Mouse (Mus musculus) MEL (cell line): ENCODE data around the gene Lnx1. TPM values are rescaled to one million over a fixed set of nuclear protein-coding genes. Genes with fewer than 3 reads are reported as not detected.

Source experiments
- DNase-seq: peaks from one replicate; pipeline ENCODE4 v3.0.0; 2011; ENCODE audit warnings: low read depth, low spot score
- H3K27ac ChIP-seq: 2 replicates; pipeline ENCODE4 v1.5.1; 2012; ENCODE audit warnings: low read depth, mild to moderate bottlenecking, control low read depth, low read length, moderate library complexity; ENCODE audit not compliant: control insufficient read depth
- H3K27me3 ChIP-seq, 2 experiments: fragments of 150-350 bp in 1 of 2; sonication (generic) in 1 of 2; 2 replicates each; pipeline ENCODE4 v1.6.1; 2012; ENCODE audit warnings: low read length in 2 of 2, mild to moderate bottlenecking in 2 of 2, improper control_type of control experiment in 1 of 2, moderate library complexity in 1 of 2; ENCODE audit not compliant: insufficient read depth in 2 of 2, control insufficient read depth in 1 of 2
- H3K36me3 ChIP-seq, 2 experiments: 2 replicates each; pipeline ENCODE4 v1.6.1; 2012 to 2014; ENCODE audit warnings: low read length in 2 of 2, improper control_type of control experiment in 1 of 2, inconsistent platforms in 1 of 2, mild to moderate bottlenecking in 1 of 2; ENCODE audit not compliant: insufficient read depth in 2 of 2, control insufficient read depth in 1 of 2
- H3K4me1 ChIP-seq, 2 experiments: fragments of 150-350 bp in 1 of 2; sonication (generic) in 1 of 2; 2 replicates each; pipeline ENCODE4 v1.6.1; 2012; ENCODE audit warnings: low read length in 2 of 2, improper control_type of control experiment in 1 of 2, mild to moderate bottlenecking in 1 of 2; ENCODE audit not compliant: insufficient read depth in 2 of 2, control insufficient read depth in 1 of 2
- H3K4me3 ChIP-seq, 2 experiments: fragments of 150-350 bp in 1 of 2; sonication (generic) in 1 of 2; 2 replicates each; pipeline ENCODE4 v1.5.1; 2012; ENCODE audit warnings: low read depth in 2 of 2, low read length in 2 of 2, mild to moderate bottlenecking in 2 of 2, moderate library complexity in 2 of 2, control low read depth in 1 of 2, improper control_type of control experiment in 1 of 2; ENCODE audit not compliant: control insufficient read depth in 1 of 2, insufficient read depth in 1 of 2
- H3K79me2 ChIP-seq: 2 replicates; pipeline ENCODE4 v1.6.1; 2012; ENCODE audit warnings: mild to moderate bottlenecking, low read length, moderate library complexity; ENCODE audit not compliant: control insufficient read depth, poor library complexity, insufficient read depth
- H3K9ac ChIP-seq: 2 replicates; pipeline ENCODE4 v1.6.1; 2012; ENCODE audit warnings: low read depth, mild to moderate bottlenecking, control low read depth, low read length, moderate library complexity; ENCODE audit not compliant: control insufficient read depth, poor library complexity, severe bottlenecking
- H3K9me3 ChIP-seq: fragments of 150-350 bp; sonication (generic); replicated peaks from 2 replicates; pipeline ENCODE4 v1.6.1; 2012; ENCODE audit warnings: mild to moderate bottlenecking, low read length, improper control_type of control experiment, moderate library complexity; ENCODE audit not compliant: insufficient read depth
- BHLHE40 ChIP-seq: IDR thresholded peaks from 2 replicates; pipeline ENCODE4 v1.6.1; 2012; ENCODE audit warnings: low read depth, mild to moderate bottlenecking, inconsistent platforms, low read length, improper control_type of control experiment, borderline replicate concordance
- CHD2 ChIP-seq: IDR thresholded peaks from 2 replicates; pipeline ENCODE4 v1.6.1; 2011; ENCODE audit warnings: low read length, improper control_type of control experiment
- E2F4 ChIP-seq: IDR thresholded peaks from 2 replicates; pipeline ENCODE4 v1.6.1; 2011; ENCODE audit warnings: low read depth, low read length, improper control_type of control experiment, borderline replicate concordance
- ELF1 ChIP-seq: IDR thresholded peaks from 2 replicates; pipeline ENCODE4 v1.6.1; 2014; ENCODE audit warnings: low read depth, mild to moderate bottlenecking, inconsistent platforms, low read length, improper control_type of control experiment, moderate library complexity
- GABPA ChIP-seq: IDR thresholded peaks from 2 replicates; pipeline ENCODE4 v1.6.1; 2012; ENCODE audit warnings: low read depth, mild to moderate bottlenecking, inconsistent platforms, low read length, improper control_type of control experiment, moderate library complexity
- HCFC1 ChIP-seq: IDR thresholded peaks from 2 replicates; pipeline ENCODE4 v1.6.1; 2012; ENCODE audit warnings: low read depth, mild to moderate bottlenecking, inconsistent platforms, low read length, improper control_type of control experiment, moderate library complexity
- KAT2A ChIP-seq: conservative IDR thresholded peaks from 2 replicates; pipeline ENCODE4 v1.6.1; 2012; ENCODE audit warnings: low read depth, low read length, improper control_type of control experiment, inconsistent platforms
- MAX ChIP-seq: IDR thresholded peaks from 2 replicates; pipeline ENCODE4 v1.6.1; 2011; ENCODE audit warnings: low read length, improper control_type of control experiment
- MEF2A ChIP-seq: IDR thresholded peaks from 2 replicates; pipeline ENCODE4 v1.6.1; 2014; ENCODE audit warnings: low read depth, mild to moderate bottlenecking, inconsistent platforms, low read length, improper control_type of control experiment; ENCODE audit not compliant: poor library complexity, insufficient replicate concordance, severe bottlenecking; ENCODE audit errors: extremely low read depth
- MXI1 ChIP-seq: IDR thresholded peaks from 2 replicates; pipeline ENCODE4 v1.6.1; 2011; ENCODE audit warnings: mild to moderate bottlenecking, low read depth, low read length, improper control_type of control experiment
- NELFE ChIP-seq: IDR thresholded peaks from 2 replicates; pipeline ENCODE4 v1.6.1; 2011; ENCODE audit warnings: low read depth, low read length, improper control_type of control experiment
- NRF1 ChIP-seq: IDR thresholded peaks from 2 replicates; pipeline ENCODE4 v1.6.1; 2014; ENCODE audit warnings: low read depth, mild to moderate bottlenecking, inconsistent platforms, low read length, improper control_type of control experiment, moderate library complexity; ENCODE audit not compliant: poor library complexity, insufficient read depth, severe bottlenecking
- POLR2A ChIP-seq, 2 experiments: IDR thresholded peaks; 2 replicates each; pipeline ENCODE4 v1.6.1; 2011 to 2012; ENCODE audit warnings: low read length in 2 of 2, mild to moderate bottlenecking in 2 of 2, control low read depth in 1 of 2, improper control_type of control experiment in 1 of 2, low read depth in 1 of 2, moderate library complexity in 1 of 2; ENCODE audit not compliant: control insufficient read depth in 1 of 2, insufficient read depth in 1 of 2, poor library complexity in 1 of 2
- POLR2AphosphoS2 ChIP-seq: IDR thresholded peaks from 2 replicates; pipeline ENCODE4 v1.6.1; 2011; ENCODE audit warnings: low read length, improper control_type of control experiment
- POLR2AphosphoS5 ChIP-seq: IDR thresholded peaks from 2 replicates; pipeline ENCODE4 v1.6.1; 2012; ENCODE audit warnings: low read depth, borderline replicate concordance, mild to moderate bottlenecking, inconsistent platforms, low read length, moderate library complexity, mixed read lengths
- RAD21 ChIP-seq: IDR thresholded peaks from 2 replicates; pipeline ENCODE4 v1.6.1; 2011; ENCODE audit warnings: mild to moderate bottlenecking, low read depth, low read length, improper control_type of control experiment
- RCOR1 ChIP-seq: IDR thresholded peaks from 2 replicates; pipeline ENCODE4 v1.6.1; 2012; ENCODE audit warnings: low read depth, mild to moderate bottlenecking, inconsistent platforms, low read length, improper control_type of control experiment
- SIN3A ChIP-seq: IDR thresholded peaks from 2 replicates; pipeline ENCODE4 v1.6.1; 2012; ENCODE audit warnings: low read length, improper control_type of control experiment, inconsistent platforms
- SMC3 ChIP-seq: IDR thresholded peaks from 2 replicates; pipeline ENCODE4 v1.6.1; 2011; ENCODE audit warnings: low read depth, low read length, improper control_type of control experiment
- TBP ChIP-seq: IDR thresholded peaks from 2 replicates; pipeline ENCODE4 v1.8.0; 2011; ENCODE audit warnings: low read depth, low read length, improper control_type of control experiment
- UBTF ChIP-seq: IDR thresholded peaks from 2 replicates; pipeline ENCODE4 v1.6.1; 2012; ENCODE audit warnings: low read depth, mild to moderate bottlenecking, inconsistent platforms, low read length, improper control_type of control experiment, moderate library complexity, borderline replicate concordance; ENCODE audit not compliant: insufficient read depth
- USF2 ChIP-seq, 2 experiments: IDR thresholded peaks; 2 replicates each; pipeline ENCODE4 v1.6.1; 2011 to 2012; ENCODE audit warnings: improper control_type of control experiment in 2 of 2, low read length in 2 of 2, borderline replicate concordance in 1 of 2, inconsistent platforms in 1 of 2, low read depth in 1 of 2, mild to moderate bottlenecking in 1 of 2; ENCODE audit not compliant: insufficient read depth in 1 of 2
- ZC3H11A ChIP-seq: IDR thresholded peaks from 2 replicates; pipeline ENCODE4 v1.6.1; 2012; ENCODE audit warnings: low read depth, mild to moderate bottlenecking, inconsistent platforms, low read length, improper control_type of control experiment
- ZKSCAN1 ChIP-seq: IDR thresholded peaks from 2 replicates; pipeline ENCODE4 v1.6.1; 2012; ENCODE audit warnings: low read depth, mild to moderate bottlenecking, inconsistent platforms, low read length, improper control_type of control experiment, moderate library complexity
- ZNF384 ChIP-seq: IDR thresholded peaks from 2 replicates; pipeline ENCODE4 v1.6.1; 2012; ENCODE audit warnings: low read depth, mild to moderate bottlenecking, inconsistent platforms, low read length, improper control_type of control experiment
- polyA plus RNA-seq, 2 experiments: library from polyadenylated mRNA; stranded (reverse) in 1 of 2; unstranded in 1 of 2; fragments of >175 nt in 1 of 2; fragments of >200 nt in 1 of 2; gene quantifications; 2 replicates each; pipeline versions ENCODE4 v1.2.1 to v1.2.4; 2012; ENCODE audit warnings: low replicate concordance in 2 of 2, low read depth in 1 of 2; ENCODE audit not compliant: insufficient read length in 2 of 2, insufficient read depth in 1 of 2, missing spikeins in 1 of 2
- total RNA-seq: library from RNA; depleted of rRNA; stranded (reverse); fragments of 300-350 nt; gene quantifications from 2 replicates; pipeline ENCODE4 v1.2.3, GENCODE M21; 2012

Gene Lnx1
- total and polyA plus RNA-seq, 3 experiments: 0.06 TPM; not detected in 2

- no peaks in the 10 kb centered on the region for H3K4me1 ChIP-seq
- H3K9me3 ChIP-seq: no peaks in the 10 kb centered on the region
- TF ChIP-seq NRF1: no peak
- TF ChIP-seq HCFC1: no peak
- no peak for TF ChIP-seq POLR2AphosphoS2
- TF ChIP-seq RCOR1: no peak
- no peak for TF ChIP-seq ZC3H11A
- no peak for TF ChIP-seq UBTF
- no peak for TF ChIP-seq E2F4
- no peak for TF ChIP-seq NELFE
- TF ChIP-seq RAD21: no peak
- TF ChIP-seq ZKSCAN1: no peak
- no peak for TF ChIP-seq SMC3
- no peak for TF ChIP-seq POLR2A (IDR thresholded peaks at IDR 0.05; ENCODE audit: control insufficient read depth in 1 of 2, insufficient read depth in 1 of 2, low read depth in 1 of 2, low read length in 2 of 2, poor library complexity in 1 of 2)
- TF ChIP-seq GABPA: no peak
- TF ChIP-seq SIN3A: no peak
- TF ChIP-seq MXI1: no peak
- TF ChIP-seq POLR2AphosphoS5: no peak
- no peak for TF ChIP-seq KAT2A
- TF ChIP-seq TBP: no peak
- no peak for TF ChIP-seq ZNF384
These were observed 92.2 kb downstream of the Lnx1 start for GRCm38 (mm10) chr5:74610511-74610910.

GRCm38 (mm10) chr5:74606213-74606612, 96.5 kb downstream of the Lnx1 start:
- H3K4me3 ChIP-seq: no peak overlapping the region
- TF ChIP-seq ELF1 (no peak), ZC3H11A (no peak), HCFC1 (no peak), CHD2 (no peak), POLR2AphosphoS5 (no peak), POLR2AphosphoS2 (no peak), MEF2A (no peak), BHLHE40 (no peak), NELFE (no peak), USF2 (IDR thresholded peaks at IDR 0.05; ENCODE audit: borderline replicate concordance in 1 of 2, insufficient read depth in 1 of 2, low read depth in 1 of 2, low read length in 2 of 2) (no peak), MAX (no peak), MXI1 (no peak)
- TF ChIP-seq, all 39 proteins: peak for 0

More at GRCm38 (mm10) chr5:74610511-74610910, 92.2 kb downstream of the Lnx1 start:
- no peaks in the 10 kb centered on the region for H3K79me2 ChIP-seq
- no peak for DNase-seq
- H3K27me3 ChIP-seq: peaks cover 0 to 4% of the 10 kb centered on the region in 2 experiments; a peak in 3 of 4 replicates
- no peak overlapping the region for H3K27ac ChIP-seq
- no peak overlapping the region for H3K4me3 ChIP-seq
- H3K36me3 ChIP-seq: no peaks in the 10 kb centered on the region
- H3K9ac ChIP-seq: no peak overlapping the region

More at GRCm38 (mm10) chr5:74606213-74606612, 96.5 kb downstream of the Lnx1 start:
- Histone ChIP-seq H3K27ac (no peak overlapping the region), H3K27me3 (no peaks in the 10 kb centered on the region; a peak in 1 of 4 replicates), H3K9me3 (no peaks in the 10 kb centered on the region), H3K9ac (no peak overlapping the region), H3K79me2 (no peaks in the 10 kb centered on the region), H3K4me1 (no peaks in the 10 kb centered on the region), H3K36me3 (no peaks in the 10 kb centered on the region)
- DNase-seq: no peak
